Mouse (Mus musculus): ENCODE data around the gene Atp6v0c. TPM values are rescaled to one million over a fixed set of nuclear protein-coding genes. Genes with fewer than 3 reads are reported as not detected.
"Not testable (repeated sequence)": the region's sequence is repeated elsewhere in the genome, so short reads cannot be mapped to it uniquely, and the experiment has no call there.

The Atp6v0c gene
- polyA plus RNA-seq, 1 experiment from 2014 or later: 843 TPM

DNA sequence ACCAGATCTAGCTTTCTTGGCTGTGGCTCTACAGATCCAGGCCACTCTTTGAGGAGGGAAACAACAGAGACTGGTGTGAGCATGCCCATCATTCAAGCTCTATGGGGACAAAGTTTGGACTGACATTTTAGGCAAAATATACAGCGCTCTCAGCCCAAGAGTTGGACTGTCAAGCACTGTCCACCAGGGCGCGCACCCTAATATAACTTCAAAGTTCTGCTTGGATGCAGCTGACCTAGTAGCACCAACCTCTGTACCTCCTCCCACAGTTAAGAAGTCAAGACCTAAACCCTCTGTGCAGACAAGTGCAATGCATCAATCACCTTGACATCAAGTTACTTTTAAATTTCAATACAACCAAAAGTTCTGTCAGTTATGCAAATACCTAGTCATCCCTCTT, 37.9 kb downstream of the Atp6v0c start:
- ATAC-seq: no peak
- Histone ChIP-seq H3K27me3 (no peaks in the 10 kb centered on the region), H3K4me3 (replicated peaks) (no peak overlapping the region), H3K27ac (no peak overlapping the region), H3K9me3 (no peaks in the 10 kb centered on the region), H3K4me2 (replicated peaks) (no peak overlapping the region), H3K4me1 (replicated peaks) (no peaks in the 10 kb centered on the region), H3K9ac (replicated peaks) (no peak overlapping the region), H3K36me3 (no peaks in the 10 kb centered on the region)
- WGBS: 94% methylated on average over 3 of the region's 3 CpGs

DNA sequence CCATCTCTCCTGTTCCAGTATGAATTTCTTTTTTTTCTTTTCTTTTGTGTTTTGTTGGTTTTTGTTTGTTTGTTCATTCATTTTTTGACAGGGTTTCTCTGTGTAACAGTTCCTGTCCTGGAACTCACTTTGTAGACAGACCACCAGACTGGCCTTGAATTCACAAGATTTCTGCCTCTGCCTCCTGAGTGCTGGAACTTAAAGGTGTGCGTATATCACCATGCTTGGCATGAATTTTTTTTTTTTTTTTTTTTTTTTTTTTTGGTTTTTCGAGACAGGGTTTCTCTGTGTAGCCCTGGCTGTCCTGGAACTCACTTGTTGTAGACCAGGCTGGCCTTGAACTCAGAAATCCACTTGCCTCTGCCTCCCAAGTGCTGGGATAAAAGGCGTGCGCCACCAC, 40.3 kb downstream of the Atp6v0c start:
- not testable (repeated sequence) for H3K27ac ChIP-seq; H3K9ac ChIP-seq (replicated peaks); H3K4me2 ChIP-seq (replicated peaks); H3K4me3 ChIP-seq (replicated peaks); H3K4me1 ChIP-seq (replicated peaks); ATAC-seq; H3K27me3 ChIP-seq; H3K9me3 ChIP-seq; H3K36me3 ChIP-seq
- 98% methylated on average over 4 of the region's 4 CpGs for WGBS

DNA sequence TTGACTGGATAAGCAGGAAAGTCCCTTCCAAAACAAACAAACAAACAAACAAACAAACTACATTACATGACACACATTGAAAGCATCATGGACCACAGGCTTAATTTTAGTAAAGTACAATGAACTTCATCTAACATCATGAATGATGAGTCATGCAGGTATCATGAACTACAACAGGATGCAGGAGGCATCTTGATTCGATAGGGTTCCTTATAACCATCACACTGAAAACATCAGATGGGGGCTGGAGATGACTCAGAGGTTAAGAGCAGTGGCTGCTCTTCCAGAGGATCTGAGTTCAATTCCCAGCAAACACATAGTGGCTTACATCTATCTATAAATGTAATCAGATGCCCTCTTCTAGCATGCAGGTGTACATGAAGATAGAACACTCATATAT, 41.9 kb downstream of the Atp6v0c start:
- Histone ChIP-seq H3K27ac (no peak overlapping the region), H3K4me3 (replicated peaks) (no peak overlapping the region), H3K36me3 (no peaks in the 10 kb centered on the region), H3K9me3 (no peaks in the 10 kb centered on the region), H3K4me2 (replicated peaks) (no peak overlapping the region), H3K27me3 (no peaks in the 10 kb centered on the region), H3K4me1 (replicated peaks) (no peaks in the 10 kb centered on the region), H3K9ac (replicated peaks) (no peak overlapping the region)
- ATAC-seq: no peak
- WGBS: 87% methylated on average over 1 of the region's 1 CpGs

DNA sequence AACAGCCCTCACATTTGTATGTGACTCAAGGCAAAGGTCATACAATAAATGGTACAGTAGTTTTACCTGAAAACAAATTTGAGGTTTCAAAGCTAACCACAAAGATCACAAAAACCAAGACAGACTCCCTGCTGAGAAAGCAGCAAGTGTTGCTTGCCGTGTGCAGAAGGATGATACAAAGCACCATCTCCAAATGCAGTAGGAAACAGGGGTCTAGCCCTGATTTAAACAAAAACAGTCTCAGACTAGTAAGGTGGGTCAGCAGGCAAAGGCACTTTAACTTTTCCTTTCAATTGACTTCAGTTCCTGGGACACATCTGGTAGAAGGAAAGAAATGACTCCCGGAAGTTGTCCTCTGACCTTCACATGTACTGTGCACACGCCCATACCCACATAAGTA, 42.7 kb downstream of the Atp6v0c start:
- H3K4me2 ChIP-seq (replicated peaks): no peak overlapping the region
- 88% methylated on average over 3 of the region's 3 CpGs for WGBS
- no peaks in the 10 kb centered on the region for H3K9me3 ChIP-seq
- H3K4me3 ChIP-seq (replicated peaks): no peak overlapping the region
- H3K4me1 ChIP-seq (replicated peaks): no peaks in the 10 kb centered on the region
- no peaks in the 10 kb centered on the region for H3K36me3 ChIP-seq
- H3K27me3 ChIP-seq: no peaks in the 10 kb centered on the region
- ATAC-seq: no peak
- no peak overlapping the region for H3K9ac ChIP-seq (replicated peaks)
- H3K27ac ChIP-seq: no peak overlapping the region

DNA sequence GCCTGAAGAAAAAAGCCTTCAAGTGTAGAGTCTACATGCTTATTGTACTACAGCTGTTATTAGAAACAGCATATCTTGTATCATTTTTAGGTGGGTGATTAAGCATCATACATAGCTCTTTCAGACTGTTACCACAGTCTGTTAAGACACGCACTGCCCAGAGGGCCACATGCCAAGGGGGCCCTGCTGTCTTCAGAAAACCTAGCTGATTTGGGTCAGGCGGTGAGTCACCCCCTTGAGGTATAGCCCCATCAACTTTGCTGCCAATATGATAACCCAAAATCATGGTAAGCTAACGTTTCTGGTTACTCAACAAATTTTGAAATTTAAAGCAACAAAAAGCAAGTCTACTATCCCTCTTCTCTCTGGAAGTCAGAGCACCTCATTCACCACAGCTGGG, 50.1 kb downstream of the Atp6v0c start:
- no peaks in the 10 kb centered on the region for H3K4me1 ChIP-seq (replicated peaks)
- H3K9me3 ChIP-seq: no peaks in the 10 kb centered on the region
- ATAC-seq: no peak
- H3K27ac ChIP-seq: no peak overlapping the region
- WGBS: 94% methylated on average over 3 of the region's 3 CpGs
- H3K9ac ChIP-seq (replicated peaks): no peak overlapping the region
- H3K4me2 ChIP-seq (replicated peaks): no peak overlapping the region
- no peak overlapping the region for H3K4me3 ChIP-seq (replicated peaks)
- H3K36me3 ChIP-seq: no peaks in the 10 kb centered on the region
- no peaks in the 10 kb centered on the region for H3K27me3 ChIP-seq

Other genes starting within 250 kb of the Atp6v0c start
- gene Sbp, start 228.0 kb downstream of the Atp6v0c start, polyA plus RNA-seq (2015; fragmentation: Nextera tagmentation; extraction: Ambion mirVana): not detected in 2 replicates
- not detected in 2 replicates for gene Sbpl, start 214.4 kb downstream of the Atp6v0c start, polyA plus RNA-seq (2015; fragmentation: Nextera tagmentation; extraction: Ambion mirVana)
- not detected in 2 replicates for gene Prss30, start 189.1 kb downstream of the Atp6v0c start, polyA plus RNA-seq (2015; fragmentation: Nextera tagmentation; extraction: Ambion mirVana)
- gene Prss22, start 171.6 kb downstream of the Atp6v0c start, polyA plus RNA-seq (2015; fragmentation: Nextera tagmentation; extraction: Ambion mirVana): 0.12 TPM in 1 of 2 replicates, not detected in the other
- gene Prss27, start 131.6 kb downstream of the Atp6v0c start, polyA plus RNA-seq (2015; fragmentation: Nextera tagmentation; extraction: Ambion mirVana): 0.32 and 0.54 TPM in 2 replicates
- 80.9 and 81.5 TPM in 2 replicates for gene Kctd5, start 96.2 kb downstream of the Atp6v0c start, polyA plus RNA-seq (2015; fragmentation: Nextera tagmentation; extraction: Ambion mirVana)
- gene Pdpk1, start 18.8 kb downstream of the Atp6v0c start, polyA plus RNA-seq (2015; fragmentation: Nextera tagmentation; extraction: Ambion mirVana): 63.1 and 67.9 TPM in 2 replicates
- 32.9 and 35.6 TPM in 2 replicates for gene Amdhd2, start 5.9 kb downstream of the Atp6v0c start, polyA plus RNA-seq (2015; fragmentation: Nextera tagmentation; extraction: Ambion mirVana)
- gene Tbc1d24, start 35.9 kb upstream of the Atp6v0c start, polyA plus RNA-seq (2015; fragmentation: Nextera tagmentation; extraction: Ambion mirVana): 19.2 and 20.4 TPM in 2 replicates
- 3.3 and 4.6 TPM in 2 replicates for gene Ntn3, start 39.8 kb upstream of the Atp6v0c start, polyA plus RNA-seq (2015; fragmentation: Nextera tagmentation; extraction: Ambion mirVana)
- gene Tedc2, start 51.1 kb upstream of the Atp6v0c start, polyA plus RNA-seq (2015; fragmentation: Nextera tagmentation; extraction: Ambion mirVana): 13.9 and 14.4 TPM in 2 replicates
- 30.9 and 32.9 TPM in 2 replicates for gene Ccnf, start 81.8 kb upstream of the Atp6v0c start, polyA plus RNA-seq (2015; fragmentation: Nextera tagmentation; extraction: Ambion mirVana)
- gene Abca17, start 181.4 kb upstream of the Atp6v0c start, polyA plus RNA-seq (2015; fragmentation: Nextera tagmentation; extraction: Ambion mirVana): 0.12 and 0.14 TPM in 2 replicates
- gene Abca3, start 182.2 kb upstream of the Atp6v0c start, polyA plus RNA-seq (2015; fragmentation: Nextera tagmentation; extraction: Ambion mirVana): 22.7 and 23.9 TPM in 2 replicates
- gene Rnps1, start 244.9 kb upstream of the Atp6v0c start, polyA plus RNA-seq (2015; fragmentation: Nextera tagmentation; extraction: Ambion mirVana): 370 and 374 TPM in 2 replicates